In the genomic region with DNA sequence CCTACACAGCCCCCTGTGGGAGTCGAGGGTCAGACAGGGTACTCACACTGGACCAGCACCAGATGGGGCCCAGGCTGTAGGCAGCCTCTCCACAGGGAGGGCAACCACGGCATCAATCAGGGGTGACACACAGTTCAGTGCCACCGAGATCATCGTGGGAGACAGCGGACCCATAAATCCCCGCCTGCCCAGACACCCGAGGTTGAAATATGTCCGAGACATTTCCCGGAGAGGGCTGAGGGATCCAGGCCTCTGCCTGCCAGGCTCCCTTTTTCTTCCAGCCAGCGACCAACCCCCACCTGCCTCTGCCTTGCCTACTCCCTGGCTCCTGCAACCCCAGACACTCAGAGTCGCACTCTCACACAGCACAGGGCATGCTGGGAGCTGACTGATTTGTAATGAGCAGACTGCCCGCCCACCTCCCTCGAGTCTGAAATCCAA, we compare ENCODE assay signal across 8 mouse cellular contexts. TPM values are rescaled to one million over a fixed set of nuclear protein-coding genes. Genes with fewer than 3 reads are reported as not detected.
A peak's percentile ranks its signal among the peaks of the same experiment; 100 is the strongest.
DNase-seq lines count a peak whose midpoint lies in the region; ATAC-seq and TF ChIP-seq lines count a peak whose summit lies in the region.

No protein-coding gene starts in this region.

- H3K36me3 ChIP-seq in heart, postnatal 0 days (replicated peaks; ENCODE audit: control insufficient read depth, insufficient read depth, low read length) = no peaks in the 10 kb centered on the region
- H3K36me3 ChIP-seq in ES-Bruce4 (ENCODE audit: control insufficient read depth, insufficient read depth, low read length, poor library complexity, severe bottlenecking) = no peaks in the 10 kb centered on the region
- no peaks in the 10 kb centered on the region for H3K36me3 ChIP-seq in limb, embryonic 11.5 days (ENCODE audit: control insufficient read depth, insufficient read depth, low read length)

- intact Hi-C loops in heart, postnatal 36 days (cut with DNase I) = no loop called here

- no peaks in the 10 kb centered on the region for H3K9me3 ChIP-seq in heart, postnatal 0 days (replicated peaks; ENCODE audit: control insufficient read depth, low read length)
- no peaks in the 10 kb centered on the region for H3K9me3 ChIP-seq in ES-Bruce4 (replicated peaks; ENCODE audit: control insufficient read depth, insufficient read depth, low read length, poor library complexity, severe bottlenecking)
- H3K9me3 ChIP-seq in limb, embryonic 11.5 days (ENCODE audit: control insufficient read depth, low read length) = no peaks in the 10 kb centered on the region

- WGBS in heart, postnatal 0 days = 45% methylated on average over 13 of the region's 13 CpGs
- WGBS in limb, embryonic 11.5 days = 25% methylated on average over 13 of the region's 13 CpGs

- 0 out of 2 replicates have a peak overlapping the region, but pooled peaks have one; percentile 2 for H3K4me2 ChIP-seq in heart, postnatal 0 days (ENCODE audit: low read depth, low read length)
- peak overlapping the region; percentile 20 for H3K4me2 ChIP-seq in limb, embryonic 11.5 days (ENCODE audit: low read depth, severe bottlenecking)

- peaks cover under 1% of the 10 kb centered on the region; the same call in 1 of the 2 replicates for H3K27me3 ChIP-seq in heart, postnatal 0 days (ENCODE audit: control insufficient read depth, insufficient read depth, low read length)
- no peaks in the 10 kb centered on the region for H3K27me3 ChIP-seq in ES-Bruce4 (ENCODE audit: control insufficient read depth, insufficient read depth, low read length, poor library complexity, severe bottlenecking)
- H3K27me3 ChIP-seq in limb, embryonic 11.5 days (ENCODE audit: control insufficient read depth, insufficient read depth, low read length) = no peaks in the 10 kb centered on the region

- no peak overlapping the region for H3K4me3 ChIP-seq in heart, postnatal 0 days (ENCODE audit: low read depth, low read length)
- peak overlapping the region; percentile 12; the same call in 1 of the 2 replicates for H3K4me3 ChIP-seq in ES-Bruce4 (ENCODE audit: low read depth, low read length)
- no peak overlapping the region for H3K4me3 ChIP-seq in limb, embryonic 11.5 days (ENCODE audit: low read depth, low read length)

- no peak overlapping the region for H3K9ac ChIP-seq in heart, postnatal 0 days (replicated peaks; ENCODE audit: low read depth, low read length)
- H3K9ac ChIP-seq in ES-Bruce4 (ENCODE audit: low read depth, poor library complexity, severe bottlenecking) = no peak overlapping the region
- no peak overlapping the region; the same call in 1 of the 2 replicates for H3K9ac ChIP-seq in limb, embryonic 11.5 days (ENCODE audit: low read length)

- no peak for DNase-seq in heart, postnatal 0 days (ENCODE audit: low spot score)
- DNase-seq in heart, postnatal 36 days = no peak
- DNase-seq in embryo, embryonic 10.5 days (ENCODE audit: low spot score) = peak; percentile 65
- DNase-seq in limb, embryonic 11.5 days (ENCODE audit: low spot score) = peak; percentile 60
- no peak for DNase-seq in c-Kit-positive CD71-positive TER-119-positive erythroid progenitor cells, embryonic 14.5 days (ENCODE audit: low spot score)
- no peak for DNase-seq in cerebellum, adult 9-10 months
- no peak for DNase-seq in heart, adult 9 months (ENCODE audit: low spot score in 2 of 2)

- no peak for TF ChIP-seq EP300 in heart, postnatal 0 days (IDR thresholded peaks at IDR 0.05; ENCODE audit: low read depth)
- no peak for TF ChIP-seq EP300 in ES-Bruce4 (IDR thresholded peaks at IDR 0.05; ENCODE audit: insufficient read depth, low read depth, low read length)

- no peaks in the 10 kb centered on the region for H3K4me1 ChIP-seq in heart, postnatal 0 days (ENCODE audit: control insufficient read depth, insufficient read depth)
- no peaks in the 10 kb centered on the region for H3K4me1 ChIP-seq in ES-Bruce4 (ENCODE audit: control insufficient read depth, insufficient read depth, low read length)
- H3K4me1 ChIP-seq in limb, embryonic 11.5 days (ENCODE audit: control insufficient read depth, insufficient read depth, low read length) = peaks cover 11% of the 10 kb centered on the region

- no peak for TF ChIP-seq CTCF in heart, postnatal 0 days (IDR thresholded peaks at IDR 0.05; ENCODE audit: low read depth)
- no peak for TF ChIP-seq CTCF in ES-Bruce4 (IDR thresholded peaks at IDR 0.05; ENCODE audit: low read depth, low read length)

- no peak overlapping the region for H3K27ac ChIP-seq in heart, postnatal 0 days (ENCODE audit: low read depth)
- no peak overlapping the region for H3K27ac ChIP-seq in ES-Bruce4 (ENCODE audit: insufficient read depth, low read length)
- H3K27ac ChIP-seq in limb, embryonic 11.5 days (replicated peaks; ENCODE audit: low read depth, low read length) = peak overlapping the region; percentile 62

- TF ChIP-seq POLR2A in ES-Bruce4 (IDR thresholded peaks at IDR 0.05; ENCODE audit: insufficient read depth, low read length) = no peak

- ATAC-seq in heart, postnatal 0 days (ENCODE audit: insufficient read depth, low read depth) = no peak
- ATAC-seq in limb, embryonic 11.5 days (ENCODE audit: insufficient number of reproducible peaks, low FRiP score, low TSS enrichment, low read depth) = 0 out of 2 replicates have a peak, but pooled peaks have one; percentile 18

RNA-seq across cellular contexts. Expression of gene Cdcp2, which starts 11.6 kb away (rescaled TPM):
- total RNA-seq in heart, postnatal 0 days (2014; rRNA removed; ENCODE audit: low replicate concordance) = not detected in 2 replicates
- not detected in 2 replicates for polyA plus RNA-seq in heart, postnatal 0 days (2015; fragmentation: Nextera tagmentation; extraction: Ambion mirVana)
- total RNA-seq in heart, postnatal 36 days (2021) = not detected
- not detected in 2 replicates for polyA plus RNA-seq in ES-Bruce4 (2011; ENCODE audit: insufficient read depth, insufficient read length, low read depth, missing spikeins)
- polyA plus RNA-seq in limb, embryonic 11.5 days (2014; fragmentation: Nextera tagmentation; extraction: Ambion mirVana) = not detected in 2 replicates

RNA-seq across cellular contexts. Expression of gene Cyb5rl, which starts 41.5 kb away (rescaled TPM):
- total RNA-seq in heart, postnatal 0 days (2014; rRNA removed; ENCODE audit: low replicate concordance) = 2.4 and 33.0 TPM in 2 replicates
- 5.0 and 5.8 TPM in 2 replicates for polyA plus RNA-seq in heart, postnatal 0 days (2015; fragmentation: Nextera tagmentation; extraction: Ambion mirVana)
- total RNA-seq in heart, postnatal 36 days (2021) = 10 to 100 TPM; 19.3 to 21.4 TPM
- 4.8 and 5.3 TPM in 2 replicates for polyA plus RNA-seq in ES-Bruce4 (2011; ENCODE audit: insufficient read depth, insufficient read length, low read depth, missing spikeins)
- 7.2 and 7.3 TPM in 2 replicates for polyA plus RNA-seq in limb, embryonic 11.5 days (2014; fragmentation: Nextera tagmentation; extraction: Ambion mirVana)

RNA-seq across cellular contexts. Expression of gene Mrpl37, which starts 41.6 kb away (rescaled TPM):
- 59.9 and 66.0 TPM in 2 replicates for total RNA-seq in heart, postnatal 0 days (2014; rRNA removed; ENCODE audit: low replicate concordance)
- polyA plus RNA-seq in heart, postnatal 0 days (2015; fragmentation: Nextera tagmentation; extraction: Ambion mirVana) = 87.3 and 89.5 TPM in 2 replicates
- total RNA-seq in heart, postnatal 36 days (2021) = 100 to 1,000 TPM; 102 to 110 TPM
- polyA plus RNA-seq in ES-Bruce4 (2011; ENCODE audit: insufficient read depth, insufficient read length, low read depth, missing spikeins) = 59.2 and 63.7 TPM in 2 replicates
- polyA plus RNA-seq in limb, embryonic 11.5 days (2014; fragmentation: Nextera tagmentation; extraction: Ambion mirVana) = 131 and 133 TPM in 2 replicates

Comparison
In these comparisons a context has a peak if more than half of its experiments do, and no peak if none do; other contexts are left out.
1. DNase-seq: peak in embryo, embryonic 10.5 days (single experiment) and limb, embryonic 11.5 days (single experiment); none in heart, postnatal 0 days (single experiment), heart, postnatal 36 days (0 of 2), c-Kit-positive CD71-positive TER-119-positive erythroid progenitor cells, embryonic 14.5 days (single experiment), cerebellum, adult 9-10 months (single experiment) and heart, adult 9 months (0 of 2).